Mouse (Mus musculus) heart, embryonic 12.5 days (tissue): ENCODE data around the gene Lhfp. TPM values are rescaled to one million over a fixed set of nuclear protein-coding genes. Genes with fewer than 3 reads are reported as not detected.

Experiments used
- ATAC-seq: fragments of 200-750 bp; cut with Nextera tagmentation; 2 replicates; pipeline ENCODE4 v1.8.0; 2017; ENCODE audit warnings: moderate TSS enrichment, moderate library complexity; ENCODE audit not compliant: insufficient number of reproducible peaks, low FRiP score
- H3K27ac ChIP-seq: fragments of 300-500 bp; sonication (generic); 2 replicates; pipeline ENCODE4 v1.5.1; 2016; ENCODE audit warnings: mild to moderate bottlenecking, moderate library complexity; ENCODE audit not compliant: poor library complexity, severe bottlenecking
- H3K27me3 ChIP-seq: fragments of 300-500 bp; sonication (generic); replicated peaks from 2 replicates; pipeline ENCODE4 v1.6.1; 2016; ENCODE audit warnings: mild to moderate bottlenecking, moderate library complexity
- H3K36me3 ChIP-seq: fragments of 300-500 bp; sonication (generic); 2 replicates; pipeline ENCODE4 v1.6.1; 2016; ENCODE audit warnings: mild to moderate bottlenecking, moderate library complexity
- H3K4me1 ChIP-seq: fragments of 300-500 bp; sonication (generic); replicated peaks from 2 replicates; pipeline ENCODE4 v1.6.1; 2016; ENCODE audit warnings: mild to moderate bottlenecking
- H3K4me2 ChIP-seq: fragments of 300-500 bp; sonication (generic); 2 replicates; pipeline ENCODE4 v1.6.1; 2016; ENCODE audit warnings: mild to moderate bottlenecking, moderate library complexity
- H3K4me3 ChIP-seq: fragments of 300-500 bp; sonication (generic); 2 replicates; pipeline ENCODE4 v1.5.1; 2016; ENCODE audit warnings: mild to moderate bottlenecking
- H3K9ac ChIP-seq: fragments of 300-500 bp; sonication (generic); 2 replicates; pipeline ENCODE4 v1.6.1; 2016; ENCODE audit warnings: mild to moderate bottlenecking, moderate library complexity
- H3K9me3 ChIP-seq: fragments of 300-500 bp; sonication (generic); replicated peaks from 2 replicates; pipeline ENCODE4 v1.6.1; 2016; ENCODE audit warnings: mild to moderate bottlenecking, moderate library complexity
- WGBS: fragments of 180-500 bp; shearing (Covaris S2); methylation state at CpG from one replicate; pipeline ENCODE4 v1.1.7; 2016; 5-methylcytosine and 5-hydroxymethylcytosine counted together
- polyA plus RNA-seq: library from polyadenylated mRNA; unstranded; fragments of >200 nt; fragmentation: Nextera tagmentation; extraction: Ambion mirVana; gene quantifications from 2 replicates; pipeline ENCODE4 v1.2.1, GENCODE M21; 2016

Lhfp gene
- polyA plus RNA-seq, 1 experiment from 2014 or later = 84.9 TPM

DNA sequence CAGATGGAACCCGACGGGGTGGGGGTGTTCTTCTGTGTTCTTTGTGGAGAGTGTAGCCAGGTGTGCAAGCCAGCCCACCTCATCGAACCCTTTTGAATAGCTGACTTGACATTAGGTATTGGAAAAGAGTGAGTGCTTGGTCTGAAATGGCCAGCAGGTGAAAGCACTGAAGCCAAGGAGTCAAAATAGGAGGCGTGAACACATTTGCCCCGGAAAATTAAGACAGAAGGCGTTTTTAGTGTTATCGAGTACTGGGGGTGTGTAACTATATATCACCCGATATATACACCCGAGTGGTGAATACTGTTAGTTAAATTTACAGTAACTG, 876 bp downstream of the Lhfp start:
- Histone ChIP-seq H3K4me1 (peaks cover 40% of the 10 kb centered on the region), H3K4me2 (peak overlapping the region; percentile 86), H3K36me3 (peaks cover 8% of the 10 kb centered on the region), H3K4me3 (peak overlapping the region; percentile 80), H3K27ac (peak overlapping the region; percentile 94), H3K9ac (peak overlapping the region; percentile 89), H3K27me3 (no peaks in the 10 kb centered on the region), H3K9me3 (no peaks in the 10 kb centered on the region)
- WGBS = 15% methylated on average over 9 of the region's 9 CpGs
- no peak for ATAC-seq

DNA sequence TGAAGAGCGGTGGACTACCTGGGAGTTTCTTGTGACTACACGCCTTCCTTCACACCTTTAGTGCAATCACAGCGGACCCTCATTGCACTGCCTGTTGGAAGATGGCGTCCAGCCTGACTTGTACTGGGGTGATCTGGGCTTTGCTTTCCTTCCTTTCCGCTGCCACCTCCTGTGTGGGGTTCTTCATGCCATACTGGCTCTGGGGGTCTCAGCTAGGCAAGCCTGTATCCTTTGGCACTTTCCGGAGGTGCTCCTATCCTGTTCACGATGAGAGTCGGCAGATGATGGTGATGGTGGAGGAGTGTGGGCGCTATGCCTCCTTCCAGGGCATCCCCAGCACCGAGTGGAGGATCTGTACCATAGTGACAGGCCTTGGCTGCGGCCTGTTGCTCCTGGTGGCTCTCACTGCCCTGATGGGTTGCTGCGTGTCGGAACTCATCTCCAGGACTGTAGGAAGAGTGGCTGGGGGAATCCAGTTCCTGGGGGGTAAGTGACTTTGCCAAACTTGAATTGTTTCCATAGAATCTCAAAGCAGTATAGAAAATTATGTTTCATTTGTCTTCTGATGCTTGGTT, 2.0 kb downstream of the Lhfp start:
- H3K4me3 ChIP-seq = peak overlapping the region; percentile 80
- peak overlapping the region; percentile 86 for H3K4me2 ChIP-seq
- peak overlapping the region; percentile 33; the same call in 1 of the 2 replicates for H3K9ac ChIP-seq
- ATAC-seq = no peak
- H3K4me1 ChIP-seq = peaks cover 44% of the 10 kb centered on the region
- H3K27me3 ChIP-seq = no peaks in the 10 kb centered on the region
- WGBS = 83% methylated on average over 13 of the region's 13 CpGs
- H3K27ac ChIP-seq = peak overlapping the region; percentile 83
- no peaks in the 10 kb centered on the region for H3K9me3 ChIP-seq
- H3K36me3 ChIP-seq = peaks cover 13% of the 10 kb centered on the region

DNA sequence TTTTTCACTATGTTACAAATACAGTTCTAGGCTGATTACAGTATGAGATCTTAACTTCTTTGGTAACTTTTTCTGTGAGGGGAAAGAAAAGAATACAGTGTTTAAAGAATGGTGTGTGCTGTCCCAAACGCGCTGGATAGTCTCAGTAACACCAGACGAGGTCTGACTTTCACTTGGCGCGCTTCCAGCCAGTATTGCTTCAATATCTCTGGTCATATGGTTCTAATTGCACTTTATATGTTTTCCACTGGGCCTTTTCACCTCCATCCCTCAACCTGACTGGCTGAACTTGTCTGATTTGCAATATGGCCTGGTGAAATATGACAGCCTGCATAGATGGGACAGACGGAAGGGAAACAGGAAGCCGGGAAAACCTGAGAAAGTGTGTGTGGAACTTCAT, 2.9 kb downstream of the Lhfp start:
- no peak for ATAC-seq
- Histone ChIP-seq H3K9me3 (no peaks in the 10 kb centered on the region), H3K4me2 (peak overlapping the region; percentile 86), H3K9ac (peak overlapping the region; percentile 64; the same call in 1 of the 2 replicates), H3K4me3 (peak overlapping the region; percentile 41), H3K27me3 (no peaks in the 10 kb centered on the region), H3K36me3 (peaks cover 15% of the 10 kb centered on the region), H3K27ac (peak overlapping the region; percentile 83), H3K4me1 (peaks cover 44% of the 10 kb centered on the region)
- 35% methylated on average over 7 of the region's 7 CpGs for WGBS

DNA sequence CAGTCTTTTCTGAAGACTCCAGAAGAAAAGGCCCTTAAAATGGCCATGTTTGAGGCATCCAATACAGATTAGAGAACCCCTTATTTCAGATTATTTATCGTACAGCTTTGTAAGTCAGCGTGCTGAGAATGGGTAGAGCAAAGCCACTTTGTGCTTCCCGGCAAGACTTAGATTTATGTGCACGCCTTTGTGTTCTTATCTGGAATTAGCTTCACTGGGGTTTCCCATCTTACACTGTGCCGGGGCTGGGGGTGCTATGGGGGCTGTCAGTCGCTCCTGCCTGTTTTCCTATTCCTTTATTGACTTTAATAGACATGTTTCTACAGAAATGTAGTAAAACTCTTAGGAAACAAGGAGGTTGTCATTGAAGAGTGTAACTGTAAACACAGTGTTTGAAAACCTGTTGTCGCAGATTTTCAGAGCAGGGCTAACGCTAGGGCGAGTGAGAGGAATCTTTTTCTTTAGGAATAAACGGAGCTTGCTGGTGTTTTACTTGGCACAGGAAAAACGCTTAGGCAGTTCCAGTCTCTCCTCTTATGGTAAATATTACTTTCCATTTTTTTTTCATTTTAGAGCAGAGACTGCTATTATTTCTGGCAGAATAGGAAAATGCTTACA, 3.5 kb downstream of the Lhfp start:
- Histone ChIP-seq H3K4me1 (peaks cover 42% of the 10 kb centered on the region), H3K27ac (peak overlapping the region; percentile 83), H3K4me3 (peak overlapping the region; percentile 41), H3K9ac (peak overlapping the region; percentile 64; the same call in 1 of the 2 replicates), H3K9me3 (no peaks in the 10 kb centered on the region), H3K4me2 (peak overlapping the region; percentile 86), H3K36me3 (peaks cover 16% of the 10 kb centered on the region), H3K27me3 (no peaks in the 10 kb centered on the region)
- 27% methylated on average over 11 of the region's 11 CpGs for WGBS
- ATAC-seq = no peak

DNA sequence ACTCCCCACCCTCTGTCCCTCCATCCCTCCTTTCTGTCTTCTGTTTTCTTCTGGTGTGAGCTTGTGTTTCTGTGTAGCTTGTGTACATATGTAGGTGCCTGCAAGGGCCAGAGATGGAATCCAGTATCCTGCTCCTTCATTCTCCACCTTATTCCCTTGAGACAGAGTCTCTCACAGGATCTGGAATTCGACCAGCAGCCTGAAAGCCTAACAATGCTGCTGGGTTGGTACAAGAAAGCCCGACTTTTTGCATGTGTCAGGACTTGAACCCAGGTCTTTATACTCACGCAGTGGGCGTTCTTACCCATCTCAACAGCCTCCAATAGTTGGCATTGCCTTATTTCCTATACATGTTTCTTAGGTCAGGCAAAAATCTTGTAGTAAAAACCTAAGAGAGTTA, 4.4 kb downstream of the Lhfp start:
- Histone ChIP-seq H3K4me2 (peak overlapping the region; percentile 39), H3K36me3 (peaks cover 16% of the 10 kb centered on the region), H3K4me3 (peak overlapping the region; percentile 26; the same call in 1 of the 2 replicates), H3K4me1 (peaks cover 33% of the 10 kb centered on the region), H3K9me3 (no peaks in the 10 kb centered on the region), H3K9ac (no peak overlapping the region), H3K27me3 (no peaks in the 10 kb centered on the region), H3K27ac (no peak overlapping the region; the same call in 1 of the 2 replicates)
- WGBS = 82% methylated on average over 4 of the region's 4 CpGs
- no peak for ATAC-seq

DNA sequence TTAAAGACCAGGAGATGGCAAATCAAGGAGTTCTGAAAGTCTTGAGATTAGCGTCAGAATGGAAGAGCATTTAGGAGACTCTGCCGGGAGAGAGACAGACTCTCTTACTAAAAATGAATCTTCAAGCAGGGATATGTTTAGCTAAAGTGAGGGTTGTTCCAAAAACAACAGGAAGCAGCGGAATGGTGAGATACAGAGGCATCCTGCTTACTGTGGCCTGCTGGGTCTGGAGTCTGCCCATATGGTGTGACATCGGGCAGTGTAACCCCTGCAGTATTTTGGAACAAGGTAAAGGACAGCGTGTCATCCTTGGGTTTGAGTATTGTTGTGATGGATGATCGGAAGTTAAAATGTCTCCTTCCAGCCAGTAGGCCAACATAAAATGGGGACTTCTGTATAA, 5.0 kb downstream of the Lhfp start:
- H3K4me2 ChIP-seq = peak overlapping the region; percentile 48
- H3K4me1 ChIP-seq = peaks cover 36% of the 10 kb centered on the region
- no peak overlapping the region for H3K27ac ChIP-seq
- H3K9me3 ChIP-seq = no peaks in the 10 kb centered on the region
- WGBS = 58% methylated on average over 6 of the region's 6 CpGs
- no peak for ATAC-seq
- peaks cover 16% of the 10 kb centered on the region for H3K36me3 ChIP-seq
- no peaks in the 10 kb centered on the region for H3K27me3 ChIP-seq
- H3K9ac ChIP-seq = no peak overlapping the region
- H3K4me3 ChIP-seq = no peak overlapping the region

DNA sequence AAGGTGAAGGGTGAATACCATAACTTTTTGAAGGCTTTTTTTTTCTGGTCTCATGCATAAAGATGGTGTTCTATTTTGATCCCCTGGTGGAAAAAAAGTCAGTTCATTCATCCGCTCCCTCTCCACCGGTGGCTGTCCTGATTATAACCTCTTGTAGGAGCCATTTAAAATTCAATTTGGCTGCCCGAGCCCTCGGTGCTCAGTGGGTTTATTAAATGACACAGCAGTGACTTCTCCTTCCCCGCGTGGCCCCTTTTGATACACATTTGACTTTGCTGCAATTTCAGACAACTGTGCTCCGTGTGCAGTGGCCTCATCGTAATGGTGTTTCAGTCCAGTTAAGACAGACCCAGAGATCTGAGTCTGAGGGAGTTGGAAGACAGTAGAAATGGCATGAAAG, 11.1 kb downstream of the Lhfp start:
- Histone ChIP-seq H3K4me3 (no peak overlapping the region), H3K27ac (0 out of 2 replicates have a peak overlapping the region, but pooled peaks have one; percentile 20), H3K4me2 (0 out of 2 replicates have a peak overlapping the region, but pooled peaks have one; percentile 3), H3K9ac (no peak overlapping the region), H3K36me3 (peaks cover 9% of the 10 kb centered on the region), H3K4me1 (peaks cover 56% of the 10 kb centered on the region), H3K9me3 (no peaks in the 10 kb centered on the region), H3K27me3 (no peaks in the 10 kb centered on the region)
- ATAC-seq = no peak
- WGBS = 60% methylated on average over 8 of the region's 8 CpGs

DNA sequence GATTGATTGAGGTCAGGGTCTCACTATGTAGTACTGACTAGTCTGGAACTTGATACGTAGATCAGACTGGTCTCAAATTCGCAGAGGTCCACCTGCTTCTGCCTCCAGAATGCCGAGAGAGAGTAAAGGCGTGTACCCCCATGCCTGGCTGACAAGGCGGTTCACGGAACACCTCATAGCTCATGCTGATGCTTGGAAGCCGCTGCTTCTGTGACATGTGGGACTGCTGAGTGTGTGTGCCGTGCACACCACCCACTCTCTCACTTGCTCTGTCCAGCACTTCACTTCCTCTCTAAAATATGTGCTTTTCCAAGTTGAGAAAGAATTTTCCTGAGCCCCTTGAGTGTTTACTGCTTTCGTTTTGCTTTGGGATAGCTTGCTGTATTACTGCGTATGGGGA, 15.1 kb downstream of the Lhfp start:
- ATAC-seq = no peak

DNA sequence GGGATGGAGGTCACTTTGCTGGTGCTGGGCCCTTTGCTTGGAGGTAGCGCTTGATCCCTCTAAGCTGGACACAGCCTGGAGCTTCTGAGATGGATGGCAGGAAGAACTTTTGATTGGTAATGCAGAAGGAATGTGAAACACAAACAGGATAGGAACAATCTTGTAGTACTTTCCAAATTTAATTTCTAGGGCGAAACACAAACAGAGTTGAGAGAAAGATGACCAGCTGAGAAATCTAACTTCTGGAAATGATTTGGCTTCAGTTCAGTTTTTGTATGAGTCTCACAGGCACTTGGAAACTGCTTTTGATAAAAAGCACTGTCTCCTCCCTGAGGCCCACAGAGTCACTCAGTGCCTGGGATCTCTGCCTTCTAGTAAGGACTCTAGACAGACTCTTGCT, 18.6 kb downstream of the Lhfp start:
- Histone ChIP-seq H3K4me2 (peak overlapping the region; percentile 23; the same call in 1 of the 2 replicates), H3K4me3 (no peak overlapping the region), H3K27ac (peak overlapping the region; percentile 78), H3K4me1 (peaks cover 71% of the 10 kb centered on the region), H3K36me3 (no peaks in the 10 kb centered on the region), H3K27me3 (no peaks in the 10 kb centered on the region), H3K9me3 (no peaks in the 10 kb centered on the region), H3K9ac (peak overlapping the region; percentile 43; the same call in 1 of the 2 replicates)
- 33% methylated on average over 2 of the region's 2 CpGs for WGBS
- ATAC-seq = no peak

More for the DNA sequence above, 15.1 kb downstream of the Lhfp start:
- Histone ChIP-seq H3K27ac (no peak overlapping the region), H3K9ac (no peak overlapping the region), H3K27me3 (no peaks in the 10 kb centered on the region), H3K4me2 (no peak overlapping the region), H3K4me1 (peaks cover 76% of the 10 kb centered on the region), H3K36me3 (no peaks in the 10 kb centered on the region), H3K4me3 (no peak overlapping the region), H3K9me3 (no peaks in the 10 kb centered on the region)
- 68% methylated on average over 10 of the region's 10 CpGs for WGBS

DNA sequence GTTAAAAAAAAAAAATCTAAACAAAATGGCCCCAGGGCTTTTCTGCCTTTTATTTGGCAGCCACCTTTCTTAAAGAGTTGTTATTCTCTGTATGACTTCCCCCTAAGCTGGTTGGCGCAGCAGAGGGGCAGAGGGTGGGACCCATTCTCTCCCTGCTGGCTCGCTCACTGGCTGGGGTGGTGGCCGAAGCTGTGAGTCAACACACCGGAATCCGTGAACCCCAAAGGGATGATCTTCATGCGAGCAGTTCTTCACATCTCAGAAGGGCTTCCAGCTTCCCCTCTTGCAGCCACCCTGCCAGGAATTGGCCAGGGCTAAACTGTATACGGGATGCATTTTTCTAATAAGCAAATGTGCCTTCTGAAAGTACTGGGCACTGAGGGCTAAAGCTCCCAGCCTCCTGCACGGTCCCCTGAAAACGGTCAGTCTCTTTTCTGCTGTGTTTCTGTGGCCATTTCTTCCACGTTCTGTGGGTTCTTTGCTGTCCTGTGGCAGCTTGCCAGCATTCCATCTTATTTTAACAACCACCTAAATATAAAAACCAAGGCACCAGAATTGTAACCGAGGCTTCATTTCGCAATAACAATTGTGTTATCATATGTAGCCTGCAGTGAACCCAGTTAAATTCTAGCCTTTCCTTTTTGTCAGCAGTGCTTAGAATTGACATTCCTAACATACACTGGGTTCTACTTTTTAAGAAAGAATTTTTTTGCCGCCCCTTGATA, 22.3 kb downstream of the Lhfp start:
- ATAC-seq = no peak
- Histone ChIP-seq H3K9me3 (no peaks in the 10 kb centered on the region; the same call in 1 of the 2 replicates), H3K27ac (peak overlapping the region; percentile 69), H3K4me3 (0 out of 2 replicates have a peak overlapping the region, but pooled peaks have one; percentile 9), H3K4me1 (peaks cover 55% of the 10 kb centered on the region), H3K4me2 (peak overlapping the region; percentile 55), H3K9ac (peak overlapping the region; percentile 61), H3K36me3 (peaks cover 4% of the 10 kb centered on the region), H3K27me3 (no peaks in the 10 kb centered on the region)
- 43% methylated on average over 13 of the region's 13 CpGs for WGBS
